Mouse (Mus musculus) limb, embryonic 13.5 days (tissue): ENCODE data around the gene F13a1. TPM values are rescaled to one million over a fixed set of nuclear protein-coding genes. Genes with fewer than 3 reads are reported as not detected.

ENCODE experiments used
- ATAC-seq: fragments of 200-750 bp; cut with Nextera tagmentation; 2 replicates; pipeline ENCODE4 v1.8.0; 2017; ENCODE audit warnings: low read depth, moderate number of reproducible peaks, moderate TSS enrichment; ENCODE audit not compliant: low FRiP score
- H3K27ac ChIP-seq: fragments of 300-500 bp; sonication (generic); 2 replicates; pipeline ENCODE4 v1.5.1; 2015; ENCODE audit warnings: inconsistent platforms, mild to moderate bottlenecking, moderate library complexity
- H3K27me3 ChIP-seq: fragments of 300-500 bp; sonication (generic); 2 replicates; pipeline ENCODE4 v1.6.1; 2015; ENCODE audit warnings: mild to moderate bottlenecking, inconsistent platforms
- H3K36me3 ChIP-seq: fragments of 300-500 bp; sonication (generic); 2 replicates; pipeline ENCODE4 v1.6.1; 2015; ENCODE audit warnings: inconsistent platforms, mild to moderate bottlenecking, moderate library complexity
- H3K4me1 ChIP-seq: fragments of 300-500 bp; sonication (generic); 2 replicates; pipeline ENCODE4 v1.6.1; 2015; ENCODE audit warnings: inconsistent platforms
- H3K4me2 ChIP-seq: fragments of 300-500 bp; sonication (generic); replicated peaks from 2 replicates; pipeline ENCODE4 v1.6.1; 2015; ENCODE audit warnings: inconsistent platforms, mild to moderate bottlenecking, moderate library complexity
- H3K4me3 ChIP-seq: fragments of 300-500 bp; sonication (generic); 2 replicates; pipeline ENCODE4 v1.5.1; 2015; ENCODE audit warnings: moderate library complexity, mild to moderate bottlenecking, inconsistent platforms
- H3K9ac ChIP-seq: fragments of 300-500 bp; sonication (generic); 2 replicates; pipeline ENCODE4 v1.6.1; 2015; ENCODE audit warnings: mild to moderate bottlenecking, inconsistent platforms
- H3K9me3 ChIP-seq: fragments of 300-500 bp; sonication (generic); 2 replicates; pipeline ENCODE4 v1.6.1; 2016; ENCODE audit warnings: inconsistent platforms
- WGBS: fragments of 180-500 bp; shearing (Covaris S2); methylation state at CpG from one replicate; pipeline ENCODE4 v1.1.7; 2015; 5-methylcytosine and 5-hydroxymethylcytosine counted together
- polyA plus RNA-seq: library from polyadenylated mRNA; unstranded; fragments of >200 nt; fragmentation: Nextera tagmentation; extraction: Ambion mirVana; gene quantifications from 2 replicates; pipeline ENCODE4 v1.2.1, GENCODE M21; 2015

The F13a1 gene
- polyA plus RNA-seq, 1 experiment from 2014 or later = 10.4 TPM

GRCm38 (mm10) chr13:36941891-36942290 is 108.2 kb downstream of the F13a1 start:
- H3K4me1 ChIP-seq = no peaks in the 10 kb centered on the region
- no peaks in the 10 kb centered on the region for H3K9me3 ChIP-seq
- no peak overlapping the region for H3K9ac ChIP-seq
- WGBS = 80% methylated on average over 3 of the region's 3 CpGs
- H3K4me2 ChIP-seq = no peak overlapping the region
- no peaks in the 10 kb centered on the region for H3K27me3 ChIP-seq
- H3K4me3 ChIP-seq = no peak overlapping the region
- H3K36me3 ChIP-seq = no peaks in the 10 kb centered on the region
- no peak overlapping the region for H3K27ac ChIP-seq
- no peak for ATAC-seq

- Histone ChIP-seq H3K27ac (no peak overlapping the region), H3K4me2 (no peak overlapping the region), H3K9me3 (no peaks in the 10 kb centered on the region), H3K4me1 (no peaks in the 10 kb centered on the region), H3K27me3 (no peaks in the 10 kb centered on the region), H3K4me3 (no peak overlapping the region), H3K36me3 (no peaks in the 10 kb centered on the region), H3K9ac (no peak overlapping the region)
- whole genome bisulfite sequencing = 87% methylated on average over 9 of the region's 9 CpGs
- no peak for ATAC-seq
Measured at GRCm38 (mm10) chr13:36932066-36932465, 118.0 kb downstream of the F13a1 start.

- 65% methylated on average over 4 of the region's 4 CpGs for WGBS
Measured at GRCm38 (mm10) chr13:36919737-36920136, 130.3 kb downstream of the F13a1 start.

DNA sequence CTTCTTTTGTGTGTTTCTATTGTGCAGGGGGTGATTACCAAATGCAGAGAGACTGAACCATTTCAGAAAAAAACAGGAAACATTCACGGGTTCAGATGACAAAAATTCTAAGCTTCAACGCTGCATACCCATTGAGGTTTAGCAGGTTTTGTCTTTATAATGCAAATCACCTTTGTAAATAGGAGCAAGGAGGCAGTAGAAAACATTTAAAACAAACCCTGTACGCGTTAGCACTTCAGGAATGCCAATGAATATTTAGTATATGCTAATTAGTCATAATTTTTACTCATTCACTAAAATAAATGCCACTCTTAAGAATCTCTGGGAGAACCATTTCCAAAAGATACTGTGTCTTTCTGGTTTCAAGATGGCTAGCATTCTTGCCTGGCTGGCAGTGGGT is 146.2 kb downstream of the F13a1 start:
- Histone ChIP-seq H3K4me2 (no peak overlapping the region), H3K27me3 (no peaks in the 10 kb centered on the region), H3K36me3 (no peaks in the 10 kb centered on the region), H3K9ac (no peak overlapping the region), H3K27ac (no peak overlapping the region), H3K4me1 (no peaks in the 10 kb centered on the region), H3K9me3 (no peaks in the 10 kb centered on the region), H3K4me3 (no peak overlapping the region)
- no peak for ATAC-seq
- WGBS = 51% methylated on average over 4 of the region's 4 CpGs

More at GRCm38 (mm10) chr13:36919737-36920136, 130.3 kb downstream of the F13a1 start:
- no peak overlapping the region for H3K9ac ChIP-seq
- H3K27me3 ChIP-seq = no peaks in the 10 kb centered on the region
- no peak overlapping the region for H3K4me2 ChIP-seq
- no peak overlapping the region for H3K4me3 ChIP-seq
- no peaks in the 10 kb centered on the region for H3K9me3 ChIP-seq
- no peak for ATAC-seq
- no peaks in the 10 kb centered on the region for H3K4me1 ChIP-seq
- no peaks in the 10 kb centered on the region for H3K36me3 ChIP-seq
- H3K27ac ChIP-seq = no peak overlapping the region

GRCm38 (mm10) chr13:36903447-36903846 is 146.6 kb downstream of the F13a1 start:
- Histone ChIP-seq H3K4me3 (no peak overlapping the region), H3K9ac (no peak overlapping the region), H3K9me3 (no peaks in the 10 kb centered on the region), H3K36me3 (no peaks in the 10 kb centered on the region), H3K4me2 (no peak overlapping the region), H3K4me1 (no peaks in the 10 kb centered on the region), H3K27ac (no peak overlapping the region), H3K27me3 (no peaks in the 10 kb centered on the region)
- no peak for ATAC-seq
- 62% methylated on average over 1 of the region's 1 CpGs for WGBS

DNA sequence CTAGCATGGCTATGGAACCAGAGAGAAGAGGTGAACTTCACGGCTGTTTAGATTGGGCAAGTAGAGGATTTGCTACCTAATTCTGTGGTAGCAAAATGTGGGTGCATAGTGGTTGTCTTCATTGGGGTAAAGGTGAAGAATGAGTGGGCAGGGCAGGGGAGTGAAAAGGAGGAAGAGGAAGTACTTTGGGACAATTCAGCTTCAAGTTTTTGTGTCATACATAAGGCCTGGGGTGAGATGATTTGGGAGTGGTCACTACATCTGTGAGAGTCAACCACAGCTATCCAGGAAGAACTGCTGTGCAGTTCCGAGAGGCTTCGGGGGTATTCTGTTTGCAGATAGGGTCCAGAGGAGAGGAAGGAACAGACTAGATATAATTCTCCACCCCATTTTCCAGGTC is 148.4 kb downstream of the F13a1 start:
- Histone ChIP-seq H3K36me3 (no peaks in the 10 kb centered on the region), H3K9ac (no peak overlapping the region), H3K4me3 (no peak overlapping the region), H3K9me3 (no peaks in the 10 kb centered on the region), H3K4me1 (no peaks in the 10 kb centered on the region), H3K4me2 (no peak overlapping the region), H3K27ac (no peak overlapping the region), H3K27me3 (no peaks in the 10 kb centered on the region)
- ATAC-seq = no peak
- 88% methylated on average over 3 of the region's 3 CpGs for WGBS

GRCm38 (mm10) chr13:36901016-36901415 is 149.0 kb downstream of the F13a1 start:
- WGBS = 49% methylated on average over 3 of the region's 3 CpGs

DNA sequence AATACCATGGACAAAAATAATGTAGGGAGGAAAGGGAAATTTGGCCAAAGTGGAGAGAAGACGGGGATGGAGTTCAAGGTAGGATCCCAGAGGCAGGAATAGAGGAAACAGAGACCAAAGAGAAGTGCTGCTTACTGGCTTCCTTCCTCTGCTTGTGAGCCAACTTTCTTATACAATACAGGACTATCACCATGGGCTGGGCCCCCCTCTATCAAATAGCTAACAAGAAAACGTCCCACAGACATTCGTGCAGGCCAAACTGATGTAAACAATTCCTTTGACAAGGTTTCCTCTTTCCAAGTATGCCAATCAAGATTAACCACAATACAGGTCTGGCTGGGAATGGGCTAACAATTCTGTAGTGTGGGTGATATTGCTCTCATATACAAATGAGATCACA is 154.0 kb downstream of the F13a1 start:
- no peak overlapping the region for H3K9ac ChIP-seq
- no peak for ATAC-seq

More at GRCm38 (mm10) chr13:36901016-36901415, 149.0 kb downstream of the F13a1 start:
- Histone ChIP-seq H3K9me3 (no peaks in the 10 kb centered on the region), H3K36me3 (no peaks in the 10 kb centered on the region), H3K4me2 (no peak overlapping the region), H3K4me3 (no peak overlapping the region), H3K27ac (no peak overlapping the region), H3K9ac (no peak overlapping the region), H3K4me1 (no peaks in the 10 kb centered on the region), H3K27me3 (no peaks in the 10 kb centered on the region)
- no peak for ATAC-seq

GRCm38 (mm10) chr13:36893762-36894161 is 156.3 kb downstream of the F13a1 start:
- Histone ChIP-seq H3K4me1 (no peaks in the 10 kb centered on the region), H3K27ac (no peak overlapping the region), H3K36me3 (no peaks in the 10 kb centered on the region), H3K9ac (no peak overlapping the region), H3K9me3 (no peaks in the 10 kb centered on the region), H3K27me3 (no peaks in the 10 kb centered on the region), H3K4me2 (no peak overlapping the region), H3K4me3 (no peak overlapping the region)
- 97% methylated on average over 3 of the region's 3 CpGs for WGBS
- ATAC-seq = no peak

More for the DNA sequence above, 154.0 kb downstream of the F13a1 start:
- Histone ChIP-seq H3K9me3 (no peaks in the 10 kb centered on the region), H3K36me3 (no peaks in the 10 kb centered on the region), H3K27me3 (no peaks in the 10 kb centered on the region), H3K4me1 (no peaks in the 10 kb centered on the region), H3K27ac (no peak overlapping the region), H3K4me2 (no peak overlapping the region), H3K4me3 (no peak overlapping the region)
- 65% methylated on average over 3 of the region's 3 CpGs for WGBS

GRCm38 (mm10) chr13:36892216-36892615 is 157.8 kb downstream of the F13a1 start:
- Histone ChIP-seq H3K4me3 (no peak overlapping the region), H3K27me3 (no peaks in the 10 kb centered on the region), H3K4me1 (peaks cover 7% of the 10 kb centered on the region), H3K9me3 (no peaks in the 10 kb centered on the region), H3K9ac (no peak overlapping the region), H3K36me3 (no peaks in the 10 kb centered on the region), H3K27ac (no peak overlapping the region), H3K4me2 (no peak overlapping the region)
- ATAC-seq = no peak
- WGBS = 86% methylated on average over 1 of the region's 1 CpGs

GRCm38 (mm10) chr13:36885973-36886372 is 164.1 kb downstream of the F13a1 start:
- 91% methylated on average over 7 of the region's 7 CpGs for WGBS
- H3K36me3 ChIP-seq = no peaks in the 10 kb centered on the region
- no peak overlapping the region for H3K4me3 ChIP-seq

DNA sequence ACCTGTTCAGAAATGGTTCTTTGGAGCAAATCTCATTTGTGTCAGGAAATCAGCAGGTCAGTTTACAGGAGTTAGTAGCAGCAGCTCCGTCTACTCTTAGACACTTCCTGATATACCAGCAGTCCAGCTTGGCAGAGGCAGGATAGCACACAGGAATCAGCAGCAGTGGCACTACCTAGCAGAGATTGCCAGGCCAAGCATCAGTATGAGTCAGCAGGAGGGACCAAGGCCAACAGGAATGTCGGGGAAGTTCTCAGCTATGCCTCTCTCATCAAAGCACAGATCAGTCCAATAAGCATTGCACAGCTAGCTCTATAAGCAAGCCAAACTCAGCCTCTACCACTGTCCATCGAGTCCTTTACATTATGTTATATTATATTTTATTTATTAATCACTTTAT is 210.9 kb downstream of the F13a1 start:
- 74% methylated on average over 3 of the region's 3 CpGs for WGBS
- Histone ChIP-seq H3K36me3 (no peaks in the 10 kb centered on the region), H3K4me3 (no peak overlapping the region), H3K9me3 (no peaks in the 10 kb centered on the region), H3K27ac (no peak overlapping the region), H3K4me2 (no peak overlapping the region), H3K4me1 (no peaks in the 10 kb centered on the region), H3K27me3 (no peaks in the 10 kb centered on the region), H3K9ac (no peak overlapping the region)
- ATAC-seq = no peak

More at GRCm38 (mm10) chr13:36885973-36886372, 164.1 kb downstream of the F13a1 start:
- Histone ChIP-seq H3K4me2 (no peak overlapping the region), H3K9ac (no peak overlapping the region), H3K9me3 (no peaks in the 10 kb centered on the region), H3K27me3 (no peaks in the 10 kb centered on the region), H3K4me1 (peaks cover 7% of the 10 kb centered on the region), H3K27ac (no peak overlapping the region)
- no peak for ATAC-seq
